Mouse (Mus musculus) cerebellum, postnatal 10 days (tissue): ENCODE data around the gene Ace2.

ENCODE experiments used
- DNase-seq, 2 experiments: peaks; one replicate each; pipeline ENCODE4 v3.0.0; 2021; ENCODE audit warnings: mixed read lengths in 2 of 2

The Ace2 gene

DNA sequence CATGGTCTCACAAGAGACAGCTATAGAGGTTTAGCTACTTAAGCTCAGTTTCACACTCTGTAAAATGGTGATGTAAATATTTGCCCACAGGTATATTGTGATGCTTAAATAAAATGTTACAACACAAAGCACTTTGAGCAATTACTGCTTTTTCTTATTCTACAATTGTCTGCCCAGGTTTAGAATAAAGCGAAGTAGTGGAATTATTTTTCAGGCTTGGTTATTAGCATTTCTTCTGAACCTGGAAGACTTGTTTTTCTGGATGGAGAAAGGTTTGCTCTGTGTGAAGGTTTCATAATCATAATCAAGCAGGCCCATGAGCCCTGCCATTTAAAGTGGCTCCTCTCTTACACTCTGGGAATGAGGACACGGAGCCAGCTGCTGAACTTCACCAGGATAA is at the start of gene Ace2:
Gene Ace2, plus strand, starts transcription at position 301 of the 400 bp plus-strand sequence.
- DNase-seq: no peak

DNA sequence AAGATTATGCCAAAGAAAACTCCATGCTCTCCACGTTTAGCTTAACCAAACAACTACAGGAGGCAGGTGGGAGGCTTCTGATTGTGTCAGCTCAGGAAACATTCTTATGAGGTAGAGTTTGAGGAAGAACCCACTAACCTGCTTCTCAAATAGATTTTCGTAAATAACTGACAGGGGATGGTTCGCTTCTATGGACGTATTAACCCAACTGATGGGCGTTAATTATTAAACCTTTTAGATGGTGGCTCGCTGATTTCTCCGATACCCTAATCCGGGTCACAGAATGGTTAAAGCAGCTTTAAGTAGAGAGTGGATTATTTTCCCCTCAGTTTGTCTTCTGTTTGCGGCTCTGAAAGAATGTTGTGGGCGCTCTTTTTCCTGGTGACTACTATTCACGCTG is 49.2 kb upstream of the Ace2 start:
- no peak for DNase-seq

DNA sequence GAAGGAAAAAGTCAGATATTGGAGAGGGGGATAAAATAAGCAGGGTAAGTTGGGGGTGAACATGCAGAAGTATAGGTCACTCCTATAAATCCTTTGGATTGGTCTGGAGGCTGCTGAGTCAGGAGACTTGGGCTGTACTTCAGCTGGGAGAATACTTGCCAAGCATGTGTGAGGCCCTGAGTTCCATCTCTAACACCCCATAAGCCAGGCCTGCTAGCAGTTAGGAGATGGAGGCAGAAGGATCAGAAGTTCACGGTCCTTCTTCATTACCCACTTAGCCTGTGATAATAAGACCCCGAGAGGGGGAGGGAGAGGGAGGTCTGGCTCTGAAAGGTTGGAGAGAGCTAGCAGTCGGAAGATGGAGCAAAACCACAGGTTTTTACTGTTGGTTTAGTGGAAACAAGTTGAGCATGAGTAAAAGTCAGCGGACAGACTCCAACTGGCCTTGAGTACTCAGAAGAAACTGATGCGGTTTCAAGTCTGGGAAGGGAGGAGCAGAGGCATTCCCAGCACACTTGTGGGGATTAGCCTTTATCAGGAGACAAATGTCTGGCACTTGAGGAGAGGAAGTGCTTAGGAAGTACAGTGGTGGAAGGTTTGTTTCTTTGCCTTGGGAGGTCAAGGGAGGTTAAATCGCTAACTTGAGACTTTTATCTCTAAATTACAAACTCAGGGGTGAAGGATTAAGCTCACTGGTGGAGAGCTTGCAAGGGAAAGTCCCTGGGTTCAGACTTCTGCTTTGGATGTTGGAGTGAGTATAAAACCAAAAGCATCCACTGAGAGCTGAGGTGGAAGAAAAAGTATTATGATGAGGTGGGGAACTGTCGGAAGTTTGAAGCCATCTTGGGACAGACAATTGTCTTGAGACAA is 46.6 kb upstream of the Ace2 start:
- DNase-seq: no peak

DNA sequence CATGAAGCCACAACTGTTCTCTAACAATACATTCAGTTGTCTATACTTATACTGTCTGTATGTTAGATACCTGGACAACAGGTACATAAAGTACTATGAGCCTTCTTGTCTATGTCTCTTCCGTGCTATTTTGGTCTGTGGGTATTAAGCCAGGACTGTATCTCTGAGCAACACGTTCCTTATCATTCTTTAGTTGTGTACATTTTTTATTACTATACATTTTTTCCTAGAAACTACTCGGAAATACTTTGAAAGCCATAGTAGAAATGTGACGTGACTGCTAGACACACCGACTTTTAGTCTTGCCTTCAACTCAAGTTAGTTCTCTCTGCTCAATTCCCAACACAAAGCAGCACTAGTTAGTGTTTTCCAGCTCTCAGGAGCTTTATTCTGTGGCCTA is 45.7 kb upstream of the Ace2 start:
- DNase-seq: no peak

DNA sequence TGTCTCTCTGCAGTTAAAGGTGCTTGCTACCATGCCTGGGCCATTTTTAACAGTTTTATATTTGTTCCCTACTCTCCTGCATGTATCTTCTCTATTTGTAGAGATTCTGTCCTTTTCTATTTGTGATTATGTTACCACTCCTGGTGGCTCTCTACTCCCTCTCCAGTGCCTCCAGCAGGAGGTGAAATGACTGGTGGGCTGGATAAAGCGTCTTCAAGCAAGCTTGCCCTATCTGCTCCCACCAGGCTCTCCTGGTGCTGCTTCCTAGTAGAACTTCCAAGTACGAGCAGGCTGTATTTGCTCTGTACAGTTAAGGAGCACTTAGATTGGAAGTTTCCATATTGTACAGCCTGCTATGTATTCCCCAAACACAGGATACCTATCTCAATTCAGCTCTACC is 43.3 kb upstream of the Ace2 start:
- no peak for DNase-seq

DNA sequence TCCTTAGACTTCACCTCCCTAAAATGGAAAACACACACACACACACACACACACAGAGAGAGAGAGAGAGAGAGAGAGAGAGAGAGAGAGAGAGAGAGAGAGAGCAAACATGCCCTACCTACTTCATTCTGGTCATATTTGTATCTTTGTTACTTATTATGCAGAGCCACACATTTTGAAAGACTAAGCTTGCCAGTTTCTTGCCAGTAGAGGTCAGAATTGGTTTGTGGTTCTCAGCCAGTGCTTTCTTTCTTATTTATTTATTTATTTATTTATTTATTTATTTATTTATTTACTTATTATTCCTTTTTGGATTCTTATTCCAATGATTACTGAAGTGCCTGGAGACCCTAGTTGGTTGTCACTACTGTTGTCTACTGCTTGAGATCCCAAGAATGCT is 37.6 kb upstream of the Ace2 start:
- peak in 1 of 2 experiments; percentile 6 for DNase-seq

DNA sequence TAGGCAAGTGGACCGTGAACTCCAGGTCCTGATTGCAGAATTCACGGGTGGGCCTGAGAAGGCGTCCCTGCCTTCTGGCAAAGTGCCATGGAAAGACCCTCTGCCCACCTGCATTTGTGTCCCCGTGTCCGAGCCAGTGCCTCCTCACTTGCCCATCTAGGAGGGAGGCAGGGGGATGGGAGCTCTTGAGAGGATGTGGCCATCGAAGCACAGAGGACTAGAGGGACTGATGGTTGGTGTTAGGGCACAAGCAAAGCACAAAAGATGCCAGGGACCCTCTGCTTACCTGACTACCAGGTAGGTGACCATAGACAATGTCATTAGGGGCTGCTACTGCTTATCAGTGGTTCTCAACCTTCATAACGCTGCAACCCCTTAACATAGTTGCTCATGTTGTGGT is 36.9 kb upstream of the Ace2 start:
- DNase-seq: peak; percentile 1 to 3

DNA sequence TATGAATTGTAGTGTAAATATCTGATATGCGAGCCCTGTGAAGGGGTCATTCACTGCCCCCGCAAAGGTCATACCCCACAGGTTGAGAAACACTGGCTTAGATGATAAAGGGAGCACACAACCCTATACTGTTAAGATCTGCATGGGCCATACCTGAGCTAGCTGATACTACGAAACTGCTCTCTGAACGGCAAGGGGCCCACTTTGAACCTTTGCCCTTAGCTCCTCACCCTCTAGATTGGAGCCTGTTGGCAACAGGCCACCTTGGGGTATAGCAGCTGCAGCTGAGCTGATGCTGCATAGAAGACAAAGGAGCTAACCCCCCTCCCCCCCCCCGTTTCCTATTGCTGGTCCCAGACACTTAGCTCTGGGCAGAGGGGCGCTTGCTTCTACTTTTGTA is 36.5 kb upstream of the Ace2 start:
- peak in 1 of 2 experiments; percentile 6 for DNase-seq

DNA sequence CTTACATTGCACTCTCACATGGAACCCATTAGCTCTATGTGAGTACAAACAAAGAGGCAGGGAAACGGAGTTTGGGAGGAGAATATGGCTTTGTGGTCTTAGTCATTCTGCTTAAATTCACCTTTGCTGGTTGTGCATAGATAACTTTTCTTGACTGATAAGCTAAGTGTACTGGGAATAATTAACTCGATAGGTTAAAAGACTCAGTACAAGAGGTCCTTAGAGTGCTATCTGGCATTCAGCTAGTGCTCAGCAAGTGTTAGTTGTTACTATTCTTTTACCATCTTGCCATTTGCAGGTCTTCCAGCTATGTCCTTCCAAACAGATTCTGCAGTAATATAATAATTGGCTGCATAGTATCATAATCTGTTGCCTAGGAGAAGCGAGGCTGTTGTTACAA is 28.0 kb upstream of the Ace2 start:
- DNase-seq: no peak

DNA sequence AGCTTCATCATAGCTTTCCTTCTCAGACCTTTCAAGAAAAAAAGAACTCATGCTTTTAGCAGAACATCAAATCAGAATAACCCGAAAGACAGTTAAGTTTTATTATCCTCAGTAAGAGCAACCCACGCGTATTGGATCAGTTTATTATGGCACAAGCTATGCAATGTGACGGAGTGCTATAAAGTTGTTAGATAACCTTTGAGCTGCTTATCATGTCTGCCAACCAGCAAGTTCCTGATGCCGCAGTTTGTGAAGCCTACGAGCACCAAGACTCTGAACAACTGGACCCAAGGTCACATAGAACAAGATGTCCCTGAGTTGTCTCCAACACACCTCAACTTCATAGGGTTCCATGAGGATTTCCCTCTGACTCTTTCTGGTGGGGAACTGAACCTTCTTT is 25.4 kb upstream of the Ace2 start:
- no peak for DNase-seq

DNA sequence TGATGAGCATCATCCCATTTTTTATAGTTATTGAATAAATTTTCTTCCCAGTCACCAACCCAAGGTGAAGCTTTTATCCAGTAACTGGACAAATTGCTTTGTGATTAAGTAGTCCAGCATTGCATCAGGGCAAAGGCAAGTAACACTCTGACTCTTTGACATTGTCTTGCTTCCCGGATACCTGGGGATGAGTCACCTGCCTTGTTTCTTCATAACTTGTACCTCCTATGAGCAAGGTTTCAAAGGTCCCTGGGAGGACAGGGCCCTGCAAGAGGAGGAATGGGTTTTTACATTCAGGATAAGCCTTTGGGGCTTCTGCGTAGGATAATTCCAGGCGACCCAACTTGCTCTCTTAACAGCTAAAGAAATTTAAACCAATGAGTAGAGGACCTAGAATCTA is 15.2 kb upstream of the Ace2 start:
- DNase-seq: no peak

DNA sequence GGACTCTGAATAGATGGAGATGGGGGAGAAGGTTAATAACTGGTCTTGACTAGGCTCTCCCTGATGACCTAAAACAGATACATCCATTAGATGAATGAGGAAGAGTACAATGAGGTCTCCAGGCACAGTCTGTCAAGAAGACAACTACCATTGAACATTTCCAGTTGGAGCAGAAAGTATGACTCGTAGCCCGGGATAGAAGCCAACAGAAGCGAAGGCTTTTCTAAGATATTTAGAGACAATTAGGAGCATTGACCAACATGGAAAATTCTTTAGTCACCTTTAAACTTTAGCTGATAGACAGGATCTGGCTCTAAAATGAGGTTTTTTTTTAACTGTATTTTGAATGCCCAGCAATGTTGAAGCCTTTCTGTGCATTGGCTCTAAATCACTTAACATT is 5.6 kb upstream of the Ace2 start:
- no peak for DNase-seq

DNA sequence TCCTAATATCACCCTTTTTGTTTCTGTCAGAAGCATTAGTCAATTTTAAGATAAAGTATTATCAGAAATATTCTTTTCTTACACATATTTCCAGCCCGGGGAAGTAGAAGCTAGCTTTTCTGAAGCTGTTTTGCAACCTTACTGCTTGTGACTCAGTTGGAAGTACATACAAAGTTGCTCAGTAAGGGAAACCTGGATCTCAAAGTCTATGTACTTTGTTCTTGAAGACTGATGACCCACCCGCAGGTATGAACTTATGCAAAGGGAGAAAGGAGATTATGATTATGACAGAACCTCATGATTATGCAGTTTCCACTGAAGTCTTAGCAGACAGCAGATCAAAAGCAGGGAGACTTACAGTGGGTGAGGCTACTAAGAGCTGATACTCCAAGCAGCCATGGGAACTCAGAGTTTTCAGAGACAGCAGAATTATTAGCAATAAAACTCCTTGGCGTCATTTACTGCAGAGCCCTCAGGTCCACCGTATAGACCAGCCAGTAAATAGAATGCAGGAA is 3.8 kb upstream of the Ace2 start:
- no peak for DNase-seq

DNA sequence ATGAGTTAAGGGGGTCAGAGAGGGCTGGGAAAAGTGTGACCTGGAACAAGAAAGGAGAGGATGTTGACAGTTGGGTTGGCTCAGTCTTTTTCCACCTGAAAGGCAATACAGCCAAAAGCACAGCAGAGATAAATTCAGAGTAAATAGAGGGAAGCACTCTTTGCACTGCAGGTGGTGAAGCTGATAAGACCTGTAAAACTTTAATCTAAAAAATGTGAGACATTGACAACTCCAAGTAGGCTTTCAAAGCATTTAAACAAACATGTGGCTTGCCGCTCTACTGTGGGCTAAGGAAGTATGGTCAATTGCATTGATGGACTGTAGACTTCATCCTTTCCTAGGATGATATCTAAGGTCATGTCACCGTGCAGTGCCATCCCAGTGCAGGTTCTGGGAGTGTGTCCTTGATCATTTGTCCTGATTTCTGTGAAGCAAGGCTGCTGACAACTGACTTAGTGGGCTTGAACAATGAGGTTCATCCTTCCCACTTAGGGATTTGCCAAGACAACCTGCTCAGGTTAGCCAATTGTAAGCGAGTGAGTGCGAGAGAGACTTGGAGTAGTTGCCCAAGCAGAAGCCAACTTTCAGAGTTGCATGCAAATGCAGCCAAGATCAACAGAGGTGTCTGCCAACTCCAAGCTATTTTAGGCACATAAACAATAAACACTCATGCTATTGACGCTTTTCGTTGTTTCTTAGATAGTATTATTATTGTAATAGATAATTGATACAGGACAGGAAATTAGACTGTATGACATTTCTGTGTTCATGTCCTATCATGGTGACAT is 6.5 kb downstream of the Ace2 start:
- no peak for DNase-seq

DNA sequence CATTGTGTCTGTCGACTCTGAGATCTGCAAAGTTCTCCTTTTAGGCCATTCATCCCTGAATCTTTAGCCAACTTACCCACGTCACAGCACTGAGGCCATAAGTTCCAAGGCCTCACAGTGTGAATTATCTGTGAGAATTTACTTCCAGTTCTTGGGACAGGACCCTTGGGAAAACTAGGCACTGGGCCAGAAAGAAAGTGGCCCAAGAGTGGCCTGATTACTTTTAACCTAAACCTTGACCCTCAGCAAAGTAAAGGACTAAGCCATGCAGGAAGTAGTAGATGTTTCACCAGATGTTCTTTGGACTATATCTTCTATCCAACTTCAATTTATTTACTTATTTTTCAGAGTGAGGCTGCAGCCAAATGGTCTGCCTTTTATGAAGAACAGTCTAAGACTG is 13.6 kb downstream of the Ace2 start:
- DNase-seq: no peak

DNA sequence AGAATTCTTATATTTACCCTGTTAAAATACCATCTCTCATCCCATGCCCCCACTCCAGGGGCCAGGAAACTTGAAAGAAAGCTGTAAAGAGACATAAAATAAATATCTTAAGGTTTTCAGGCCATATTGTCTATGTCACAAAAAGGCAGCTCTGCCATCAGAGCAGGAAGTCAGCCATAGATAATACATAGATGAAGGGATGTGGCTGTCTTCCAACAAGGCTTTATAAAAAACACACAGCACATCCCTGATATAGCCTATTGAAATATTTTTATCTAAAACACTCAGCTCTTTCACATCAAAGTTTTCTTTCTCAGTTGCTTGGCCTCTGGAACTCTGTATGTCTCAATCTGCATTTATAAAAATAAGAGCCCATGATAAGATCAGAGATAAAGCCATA is 14.5 kb downstream of the Ace2 start:
- no peak for DNase-seq

DNA sequence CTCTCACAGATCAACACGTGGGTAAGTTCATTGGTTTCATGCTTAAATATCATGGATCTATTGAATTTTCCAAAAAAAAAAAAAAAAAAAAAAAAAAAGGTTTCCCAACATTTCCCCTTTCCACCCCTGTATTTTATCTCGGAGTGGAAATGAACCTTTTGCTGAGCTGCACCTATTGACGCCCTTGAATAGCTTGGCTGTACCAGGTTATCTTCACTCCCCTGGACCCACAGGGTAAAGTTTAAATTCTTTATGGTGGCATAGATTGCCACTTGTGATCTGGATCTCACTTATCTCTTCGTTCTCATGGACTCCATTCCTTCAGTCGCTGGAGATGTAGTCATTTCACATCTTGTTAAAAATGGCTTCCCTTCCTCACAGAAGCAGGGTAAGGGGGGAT is 15.5 kb downstream of the Ace2 start:
- no peak for DNase-seq

DNA sequence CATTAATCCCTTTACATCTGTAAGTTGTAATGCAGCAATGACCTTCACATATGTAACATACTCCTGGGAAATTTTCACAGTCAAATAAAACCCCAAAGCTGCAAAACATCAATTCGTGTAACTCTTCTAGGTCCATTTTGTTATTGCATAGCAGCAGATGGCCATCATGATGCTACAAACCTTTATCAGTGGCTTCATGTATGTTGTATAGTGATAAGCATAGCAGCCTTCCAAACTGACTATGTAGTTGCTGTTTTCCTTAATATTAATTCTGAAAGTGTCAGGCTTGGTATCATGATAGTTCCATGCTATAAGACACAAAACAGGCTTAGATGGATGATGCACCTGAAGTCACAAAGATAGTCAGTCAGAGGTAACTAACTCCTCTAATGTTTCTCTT is 25.5 kb downstream of the Ace2 start:
- DNase-seq: no peak

DNA sequence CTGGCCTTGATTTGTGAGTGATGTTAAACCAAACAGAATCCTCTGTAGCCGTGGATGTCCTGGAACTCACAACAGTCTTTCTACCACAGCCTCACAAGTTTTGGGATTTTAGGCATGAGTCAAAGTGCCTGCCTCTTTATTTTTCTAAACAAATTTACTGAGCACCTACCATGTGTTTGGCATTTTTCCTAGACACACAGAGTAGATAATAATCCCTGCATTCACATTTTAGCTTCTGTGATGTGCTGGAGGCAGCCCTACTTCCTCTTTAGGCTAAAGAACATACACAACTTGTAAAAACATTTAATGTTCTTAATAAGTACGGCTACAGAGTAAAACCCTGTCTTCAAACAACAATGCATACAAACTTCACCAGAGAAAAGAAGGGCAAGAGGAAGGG is 31.9 kb downstream of the Ace2 start:
- DNase-seq: no peak

DNA sequence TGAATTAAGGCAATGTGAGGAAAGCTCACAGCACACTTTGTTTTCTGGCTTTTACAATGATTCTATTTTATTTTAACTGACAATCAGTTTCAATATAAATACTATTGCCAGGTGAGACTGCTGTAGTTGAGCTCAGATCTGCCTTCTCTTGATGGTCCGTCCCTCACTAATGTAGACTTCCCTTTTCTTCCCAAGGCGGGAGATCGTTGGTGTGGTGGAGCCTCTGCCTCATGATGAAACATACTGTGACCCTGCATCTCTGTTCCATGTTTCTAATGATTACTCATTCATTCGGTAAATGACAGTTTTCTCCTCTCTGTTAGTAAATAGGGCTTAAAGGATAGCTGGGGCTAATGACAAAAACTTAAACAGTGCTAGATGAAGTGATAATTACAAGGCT is 34.7 kb downstream of the Ace2 start:
- DNase-seq: no peak

DNA sequence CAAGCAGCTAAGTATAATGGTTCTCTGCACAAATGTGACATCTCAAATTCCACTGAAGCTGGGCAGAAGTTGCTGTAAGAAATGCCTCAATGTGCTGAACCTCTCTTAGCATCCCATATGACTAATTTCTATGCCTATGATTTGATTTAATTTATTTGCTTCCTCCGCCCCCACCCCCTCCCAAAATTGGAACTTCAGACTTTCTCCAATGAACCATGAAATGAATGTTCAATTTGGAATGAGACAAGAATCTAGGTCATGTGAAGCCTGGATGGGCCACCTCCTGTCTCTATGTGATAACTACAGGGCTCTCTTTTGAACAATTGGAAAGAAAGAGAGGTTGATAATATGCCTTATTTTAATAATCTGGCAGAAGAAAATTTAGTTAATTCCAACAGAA is 36.2 kb downstream of the Ace2 start:
- DNase-seq: no peak

DNA sequence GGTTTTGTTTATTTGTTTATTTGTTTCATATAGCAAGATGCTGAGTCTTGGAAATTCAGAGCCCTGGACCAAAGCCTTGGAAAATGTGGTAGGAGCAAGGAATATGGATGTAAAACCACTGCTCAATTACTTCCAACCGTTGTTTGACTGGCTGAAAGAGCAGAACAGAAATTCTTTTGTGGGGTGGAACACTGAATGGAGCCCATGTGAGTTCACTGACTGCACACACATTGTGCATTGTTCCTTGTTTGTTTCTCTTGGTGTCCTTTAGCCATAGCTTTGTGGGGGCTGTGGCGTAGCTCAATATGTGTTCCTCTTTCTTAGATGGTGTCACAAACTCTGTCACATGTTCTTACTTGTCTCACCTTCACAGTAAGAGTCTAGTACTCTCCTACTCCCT is 36.6 kb downstream of the Ace2 start:
- DNase-seq: no peak

DNA sequence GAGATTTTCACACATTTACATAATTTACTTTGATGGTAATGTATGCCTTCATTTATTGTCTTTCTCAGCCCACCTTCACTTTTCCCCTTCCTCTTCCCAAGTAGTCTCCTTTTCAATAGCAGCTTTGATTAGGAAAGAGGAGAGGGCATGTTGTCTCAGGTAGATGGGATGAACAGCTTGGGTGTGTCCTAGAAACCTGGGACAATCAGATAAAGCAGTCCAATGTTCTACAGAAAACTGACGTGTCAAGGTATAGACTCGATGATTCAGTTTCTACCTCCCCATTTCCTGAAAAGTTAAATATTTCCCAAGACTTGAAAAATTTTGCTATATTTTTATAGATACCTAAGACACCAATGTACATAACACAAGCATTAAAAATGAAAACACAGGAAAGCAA is 39.7 kb downstream of the Ace2 start:
- DNase-seq: no peak

DNA sequence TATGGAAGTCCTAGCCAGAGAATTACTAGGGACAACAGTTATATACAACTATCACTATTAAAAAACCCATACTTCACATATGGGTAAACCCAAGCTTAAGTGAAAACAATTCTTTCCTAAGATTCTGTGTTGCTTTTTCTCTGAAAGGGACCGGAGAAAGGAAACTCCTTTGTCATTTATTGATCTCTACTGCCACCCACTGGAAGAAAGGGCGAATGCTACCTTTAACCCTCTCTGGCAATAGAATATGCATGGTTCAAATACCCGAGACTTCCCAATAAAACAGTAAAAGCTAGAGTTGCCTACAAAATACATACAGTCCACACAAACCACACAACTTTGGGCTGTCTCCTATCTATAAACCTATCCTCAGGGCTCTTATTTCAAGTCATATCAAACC is 40.6 kb downstream of the Ace2 start:
- DNase-seq: peak; percentile 71 to 82
